Mouse (Mus musculus): Measurements from ENCODE around the gene Pde7b. TPM values are rescaled to one million over a fixed set of nuclear protein-coding genes. Genes with fewer than 3 reads are reported as not detected.

The Pde7b gene
- total and polyA plus RNA-seq, 3 experiments: not detected

GRCm38 (mm10) chr10:20575002-20575401 is 149.9 kb downstream of the Pde7b start:
- no peaks in the 10 kb centered on the region for H3K36me3 ChIP-seq (replicated peaks in 1 of 2; ENCODE audit: control insufficient read depth in 1 of 2, insufficient read depth in 1 of 2, low read length in 1 of 2)
- H3K9ac ChIP-seq (ENCODE audit: insufficient read depth, low read depth): no peak overlapping the region
- no peaks in the 10 kb centered on the region for H3K9me3 ChIP-seq (replicated peaks; ENCODE audit: low read length)
- no peak for TF ChIP-seq UBTF (IDR thresholded peaks at IDR 0.05; ENCODE audit: low read depth, low read length)
- TF ChIP-seq TBP (conservative IDR thresholded peaks at IDR 0.05; ENCODE audit: low read depth, low read length): no peak
- no peak for TF ChIP-seq JUN (IDR thresholded peaks at IDR 0.05; ENCODE audit: insufficient read depth, low read depth, low read length)
- TF ChIP-seq MAFK (IDR thresholded peaks at IDR 0.05; ENCODE audit: insufficient replicate concordance, low read length): no peak
- TF ChIP-seq PAX5 (IDR thresholded peaks at IDR 0.05; ENCODE audit: low read length): no peak
- TF ChIP-seq MXI1 (IDR thresholded peaks at IDR 0.05; ENCODE audit: low read depth, low read length): no peak
- TF ChIP-seq ZNF384 (IDR thresholded peaks at IDR 0.05; ENCODE audit: low read depth, low read length): no peak
- no peak for TF ChIP-seq SMC3 (IDR thresholded peaks at IDR 0.05; ENCODE audit: low read depth, low read length)
- no peak for TF ChIP-seq GABPA (IDR thresholded peaks at IDR 0.05; ENCODE audit: insufficient replicate concordance, low read depth, low read length)
- TF ChIP-seq ZMIZ1 (IDR thresholded peaks at IDR 0.05; ENCODE audit: low read depth, low read length): no peak
- TF ChIP-seq CHD1 (IDR thresholded peaks at IDR 0.05; ENCODE audit: low read depth, low read length): no peak
- TF ChIP-seq MAX (IDR thresholded peaks at IDR 0.05; ENCODE audit: low read length): no peak
- TF ChIP-seq ELF1 (IDR thresholded peaks at IDR 0.05; ENCODE audit: low read depth, low read length): no peak
- TF ChIP-seq SIN3A (IDR thresholded peaks at IDR 0.05; ENCODE audit: low read length): no peak
- no peak for TF ChIP-seq RAD21 (IDR thresholded peaks at IDR 0.05; ENCODE audit: low read depth, low read length)
- in situ Hi-C loops (cut with MboI; ENCODE audit: low pct_ligation_motif_present, low pct_unique_long_range_greater_than_20kb, low sequenced_read_pairs): no loop called here
- H3K27me3 ChIP-seq (replicated peaks): no peaks in the 10 kb centered on the region
- H3K4me3 ChIP-seq (replicated peaks in 1 of 3; ENCODE audit: low read depth in 2 of 3, low read length in 2 of 3, poor library complexity in 1 of 3): no peak overlapping the region
- dilution Hi-C loops (cut with MboI; ENCODE audit: extremely low pct_ligation_motif_present, extremely low pct_unique_long_range_greater_than_20kb, low sequenced_read_pairs): no loop called here
- H3K4me2 ChIP-seq (ENCODE audit: insufficient read depth, low read depth, poor library complexity, severe bottlenecking): no peak overlapping the region
- no peak for DNase-seq (ENCODE audit: extremely low read depth)
- no peaks in the 10 kb centered on the region for H3K79me2 ChIP-seq (replicated peaks; ENCODE audit: control insufficient read depth, extremely low read depth, insufficient read depth, poor library complexity, severe bottlenecking)
- no peaks in the 10 kb centered on the region for H3K4me1 ChIP-seq (ENCODE audit: control insufficient read depth in 1 of 2, insufficient read depth in 2 of 2)
- no peak overlapping the region for H3K27ac ChIP-seq (ENCODE audit: insufficient read depth, low read depth)

- no peak for DNase-seq (ENCODE audit: extremely low read depth)
- TF ChIP-seq CTCF (conservative IDR thresholded peaks at IDR 0.05 in 1 of 2, IDR thresholded peaks at IDR 0.05 in 1 of 2; ENCODE audit: low read depth in 2 of 2, low read length in 2 of 2) (no peak), JUN (IDR thresholded peaks at IDR 0.05; ENCODE audit: insufficient read depth, low read depth, low read length) (no peak), MYC (IDR thresholded peaks at IDR 0.05; ENCODE audit: low read depth, low read length) (no peak), GABPA (IDR thresholded peaks at IDR 0.05; ENCODE audit: insufficient replicate concordance, low read depth, low read length) (no peak), RAD21 (IDR thresholded peaks at IDR 0.05; ENCODE audit: low read depth, low read length) (no peak)
- H3K27ac ChIP-seq (ENCODE audit: insufficient read depth, low read depth): no peak overlapping the region
- no peaks in the 10 kb centered on the region for H3K79me2 ChIP-seq (replicated peaks; ENCODE audit: control insufficient read depth, extremely low read depth, insufficient read depth, poor library complexity, severe bottlenecking)
- H3K4me2 ChIP-seq (ENCODE audit: insufficient read depth, low read depth, poor library complexity, severe bottlenecking): no peak overlapping the region
- dilution Hi-C loops (cut with MboI; ENCODE audit: extremely low pct_ligation_motif_present, extremely low pct_unique_long_range_greater_than_20kb, low sequenced_read_pairs): no loop called here
- no peaks in the 10 kb centered on the region for H3K27me3 ChIP-seq (replicated peaks)
- no peak overlapping the region for H3K9ac ChIP-seq (ENCODE audit: insufficient read depth, low read depth)
- H3K4me3 ChIP-seq (replicated peaks in 1 of 3; ENCODE audit: low read depth in 2 of 3, low read length in 2 of 3, poor library complexity in 1 of 3): no peak overlapping the region
- no peaks in the 10 kb centered on the region for H3K4me1 ChIP-seq (ENCODE audit: control insufficient read depth in 1 of 2, insufficient read depth in 2 of 2)
- H3K9me3 ChIP-seq (replicated peaks; ENCODE audit: low read length): no peaks in the 10 kb centered on the region
- H3K36me3 ChIP-seq (replicated peaks in 1 of 2; ENCODE audit: control insufficient read depth in 1 of 2, insufficient read depth in 1 of 2, low read length in 1 of 2): no peaks in the 10 kb centered on the region
- in situ Hi-C loops (cut with MboI; ENCODE audit: low pct_ligation_motif_present, low pct_unique_long_range_greater_than_20kb, low sequenced_read_pairs): no loop called here
Measured at GRCm38 (mm10) chr10:20574414-20574813, 150.5 kb downstream of the Pde7b start.

Measured in CH12.LX (cell line).